Mouse (Mus musculus): ENCODE measurements around the gene Tcf19.

- TF ChIP-seq POLR2A (IDR thresholded peaks at IDR 0.05; ENCODE audit: borderline replicate concordance, low read depth, low read length) = no peak
- no peak for TF ChIP-seq CTCF (IDR thresholded peaks at IDR 0.05; ENCODE audit: low read depth, low read length)
Measured at GRCm38 (mm10) chr17:35538476-35538875, 21.9 kb upstream of the Tcf19 start.
